Mouse (Mus musculus): Measurements from ENCODE around the gene Actrt3. TPM values are rescaled to one million over a fixed set of nuclear protein-coding genes. Genes with fewer than 3 reads are reported as not detected.

Actrt3 gene
- total RNA-seq (2021), result 1 to 10 TPM; 1.7 TPM
- long read RNA-seq, partial matches to known transcripts, result 0 of 2 reads
- long read RNA-seq, other reads (novel, unspliced or antisense), result 0 of 2 reads

DNA sequence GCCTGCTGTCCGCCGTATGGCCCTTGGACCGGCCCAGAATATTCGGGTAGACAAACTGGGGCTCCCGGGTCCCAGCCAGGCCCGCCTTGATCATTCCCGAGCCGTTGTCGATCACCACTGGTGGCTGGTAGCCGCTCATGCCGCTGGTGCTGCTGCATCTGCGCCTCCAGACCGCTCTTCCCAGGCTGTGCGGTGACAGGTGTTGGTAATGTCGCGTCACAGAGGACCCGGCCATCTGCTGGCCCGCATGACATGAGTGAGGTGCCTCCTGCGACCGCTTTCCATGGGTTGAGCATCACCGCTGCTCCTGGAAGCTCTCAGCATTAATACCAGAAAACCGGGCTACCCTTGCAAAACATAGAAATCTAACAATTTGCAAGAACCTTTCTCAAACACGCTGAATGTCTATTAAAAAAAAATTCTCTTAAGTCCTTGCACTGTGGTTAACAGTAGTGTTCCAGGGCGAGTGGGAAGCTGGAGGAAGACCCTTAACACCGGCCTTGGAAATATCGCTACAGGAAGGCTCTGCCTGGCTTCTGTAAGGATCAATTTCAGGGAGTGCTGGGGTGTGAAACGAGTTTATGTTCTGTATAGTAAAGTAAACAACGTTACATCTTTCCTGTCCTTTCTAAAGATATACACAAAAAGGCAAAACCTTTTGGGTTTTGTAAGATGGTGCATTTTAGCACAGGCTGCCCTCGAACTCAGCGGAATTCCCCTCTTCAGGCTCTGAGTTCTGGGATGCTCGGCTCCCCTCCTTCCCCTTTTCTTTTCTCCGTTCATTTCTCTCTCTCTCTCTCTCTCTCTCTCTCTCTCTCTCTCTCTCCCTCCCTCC is at the start of gene Actrt3:
Gene Actrt3 (minus strand): TSS at position 229 of the 835 bp plus-strand sequence.
- peak; percentile 30 to 63 for DNase-seq (ENCODE audit: low spot score in 2 of 2)

DNA sequence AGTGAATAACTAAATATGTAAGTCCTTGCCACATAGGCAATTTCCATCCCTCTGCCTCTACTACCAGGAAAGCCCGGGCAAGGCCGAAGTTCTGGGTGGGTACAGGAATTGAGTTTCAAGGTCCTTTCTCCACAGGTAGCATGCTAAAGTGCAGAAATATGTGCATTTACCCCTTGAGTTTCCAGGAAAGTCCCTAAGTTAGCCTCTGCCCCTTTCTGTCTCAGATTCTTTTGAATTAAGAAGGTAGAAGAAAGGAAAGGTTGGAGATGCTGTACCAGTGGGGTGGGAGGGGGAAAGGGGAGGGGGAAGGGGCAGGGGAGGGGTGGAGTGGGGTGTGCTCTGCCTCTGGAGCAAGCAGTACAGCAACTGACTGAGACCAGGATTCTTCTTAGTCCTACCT is 48.7 kb upstream of the Actrt3 start:
- no peak for DNase-seq (ENCODE audit: low spot score in 2 of 2)

DNA sequence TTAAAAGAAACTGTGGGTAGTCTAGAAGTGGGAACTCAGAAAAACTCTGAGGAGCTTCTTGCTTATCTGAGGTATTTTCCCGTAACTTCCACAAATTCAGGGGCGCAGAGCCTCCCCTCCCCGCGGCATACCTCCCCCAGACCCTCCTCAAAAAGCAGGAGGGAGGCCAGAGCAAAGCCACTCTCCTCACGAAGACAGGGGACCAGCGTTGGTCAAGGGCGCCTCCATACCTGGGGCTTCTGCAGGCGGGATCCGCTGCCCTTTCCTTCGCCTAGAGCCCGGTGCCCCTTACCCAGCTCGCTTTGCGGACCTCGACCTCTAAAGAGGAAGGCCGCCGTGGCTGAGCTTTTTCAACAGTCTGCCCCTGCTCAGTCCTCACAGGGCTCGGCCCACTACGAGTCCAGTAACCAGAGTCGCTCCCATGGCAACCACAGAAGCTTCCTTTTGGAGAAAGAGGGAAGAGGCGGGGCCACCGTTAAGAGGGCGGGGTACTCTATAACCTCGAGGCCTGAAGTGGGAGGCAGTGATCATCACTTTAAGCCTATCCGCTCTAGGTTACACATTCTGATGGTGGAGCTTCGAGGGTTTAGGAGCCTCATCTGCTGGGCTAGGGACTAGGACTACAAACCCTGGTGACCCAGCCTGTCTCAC is 47.8 kb upstream of the Actrt3 start, which contains the start of gene Lrrc34:
Gene Lrrc34 (minus strand): TSS at position 430 of the 651 bp plus-strand sequence.
- peak; percentile 17 to 37 for DNase-seq (ENCODE audit: low spot score in 2 of 2)

GRCm38 (mm10) chr3:30646761-30647160 is 47.0 kb upstream of the Actrt3 start:
- no peak for DNase-seq (ENCODE audit: low spot score in 2 of 2)

GRCm38 (mm10) chr3:30644207-30644606 is 44.5 kb upstream of the Actrt3 start, which contains the start of gene Lrriq4:
Lrriq4 (plus strand) TSS chr3:30644507.
- DNase-seq (ENCODE audit: low spot score in 2 of 2), result no peak

DNA sequence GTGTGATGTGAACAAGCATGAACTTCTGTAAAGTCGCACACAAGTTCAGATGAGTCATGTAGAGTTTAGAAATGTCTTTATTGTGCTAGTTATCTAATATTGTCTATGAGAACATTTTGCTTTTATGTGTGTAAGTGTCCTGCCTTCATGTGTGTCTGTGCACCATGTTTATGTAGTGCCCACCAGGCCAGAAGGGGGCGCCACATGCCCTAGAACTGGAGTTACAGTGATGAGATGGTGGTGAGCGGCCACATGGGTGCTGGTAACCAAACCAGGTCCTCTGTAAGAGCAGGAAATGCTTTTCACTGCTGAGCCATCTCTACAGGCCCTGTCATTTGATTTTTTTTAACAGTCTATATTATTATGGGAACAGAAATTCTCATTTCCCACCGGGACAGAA is 35.9 kb upstream of the Actrt3 start:
- no peak for DNase-seq (ENCODE audit: low spot score in 2 of 2)

GRCm38 (mm10) chr3:30633681-30634080 is 33.9 kb upstream of the Actrt3 start:
- DNase-seq (ENCODE audit: low spot score in 2 of 2), result no peak

- no peak for DNase-seq (ENCODE audit: low spot score in 2 of 2)
Observed at GRCm38 (mm10) chr3:30620132-30620531, 20.4 kb upstream of the Actrt3 start.

DNA sequence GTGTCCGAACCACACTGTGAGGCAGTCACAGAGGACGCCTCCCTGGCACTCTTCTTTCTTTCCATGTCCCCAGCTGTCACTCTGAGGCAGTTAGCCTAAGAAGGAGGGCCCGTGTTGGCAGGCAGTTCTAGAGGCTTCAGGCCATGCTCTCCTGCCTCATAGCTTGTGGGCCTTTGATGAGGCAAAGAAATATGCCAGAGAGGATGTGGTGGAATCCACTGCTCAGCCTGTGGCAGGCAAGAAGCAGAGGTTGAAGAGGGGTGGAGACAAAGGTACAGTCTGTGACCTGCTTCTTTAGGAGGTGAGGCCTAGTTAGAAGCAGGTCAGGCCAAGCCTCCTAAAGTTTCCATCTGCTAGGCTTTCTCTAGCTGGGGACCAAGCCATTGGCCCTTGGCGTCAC is 11.2 kb upstream of the Actrt3 start:
- DNase-seq (ENCODE audit: low spot score in 2 of 2), result no peak

DNA sequence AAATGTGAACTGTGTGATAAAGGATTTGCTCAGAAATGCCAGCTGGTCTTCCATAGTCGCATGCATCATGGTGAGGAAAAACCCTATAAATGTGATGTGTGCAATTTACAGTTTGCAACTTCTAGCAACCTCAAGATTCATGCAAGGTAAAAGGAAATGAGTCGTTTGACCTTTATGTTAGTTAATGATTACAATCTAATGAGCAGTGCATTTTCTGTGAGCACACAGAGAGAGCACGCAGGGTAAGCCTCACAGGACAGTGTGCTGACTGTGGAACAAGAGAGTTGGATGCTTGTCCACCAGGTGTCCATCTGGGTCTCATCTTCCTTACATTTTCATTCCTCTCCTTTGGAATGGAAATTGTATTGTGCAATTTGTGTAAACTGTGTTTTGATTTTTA is 9.3 kb upstream of the Actrt3 start:
- no peak for DNase-seq (ENCODE audit: low spot score in 2 of 2)

- DNase-seq (ENCODE audit: low spot score in 2 of 2), result no peak
Observed at GRCm38 (mm10) chr3:30603256-30603655, 3.5 kb upstream of the Actrt3 start.

GRCm38 (mm10) chr3:30602740-30603098 is 3.0 kb upstream of the Actrt3 start:
- DNase-seq (ENCODE audit: low spot score in 2 of 2), result no peak

GRCm38 (mm10) chr3:30602065-30602739 is 2.5 kb upstream of the Actrt3 start, which contains the start of gene Mynn:
Mynn (plus strand) TSS chr3:30602065.
- DNase-seq (ENCODE audit: low spot score in 2 of 2), result peak; percentile 97

- DNase-seq (ENCODE audit: low spot score in 2 of 2), result no peak
Observed at GRCm38 (mm10) chr3:30601610-30602064, 1.9 kb upstream of the Actrt3 start.

DNA sequence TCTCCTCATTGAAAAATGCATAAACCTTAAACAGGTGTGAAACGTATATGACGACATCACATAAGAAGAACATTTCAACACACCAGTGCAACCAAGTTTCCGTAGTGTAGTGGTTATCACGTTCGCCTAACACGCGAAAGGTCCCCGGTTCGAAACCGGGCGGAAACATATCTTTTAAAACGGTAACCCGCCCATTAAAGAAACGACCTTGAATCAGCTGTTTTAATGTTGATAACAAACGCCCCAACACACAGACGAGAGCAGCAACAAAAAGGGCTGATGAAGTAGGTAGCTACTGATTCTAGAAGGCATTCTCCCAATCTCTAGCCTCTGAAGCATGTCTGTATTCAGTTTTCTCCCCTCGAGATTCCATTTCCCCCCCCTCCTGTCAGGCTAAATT is 1.4 kb upstream of the Actrt3 start:
- DNase-seq (ENCODE audit: low spot score in 2 of 2), result peak; percentile 74 to 84

DNA sequence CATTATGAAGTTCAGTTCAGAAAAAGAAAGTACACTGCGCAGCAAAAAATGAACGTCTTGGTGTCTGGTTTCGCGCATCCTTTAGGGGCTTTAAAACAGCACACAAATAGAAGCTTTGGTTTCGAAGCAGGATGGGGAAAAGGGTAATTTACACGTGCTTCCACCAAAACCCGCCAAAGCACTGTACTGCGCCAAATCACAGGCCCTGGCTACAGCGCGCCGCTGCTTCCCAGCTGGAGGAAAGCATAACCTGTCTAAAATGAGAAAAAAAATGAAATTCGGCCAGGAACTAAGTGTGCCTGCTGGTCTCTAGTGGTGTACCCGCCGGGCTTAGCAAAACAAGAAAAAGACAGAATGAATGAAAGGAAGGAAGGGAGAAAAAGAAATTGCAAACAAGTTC is 978 bp upstream of the Actrt3 start:
- peak; percentile 23 to 57 for DNase-seq (ENCODE audit: low spot score in 2 of 2)

GRCm38 (mm10) chr3:30597271-30597670 is 2.5 kb downstream of the Actrt3 start:
- DNase-seq (ENCODE audit: low spot score in 2 of 2), result no peak

- peak; percentile 24 to 55 for DNase-seq (ENCODE audit: low spot score in 2 of 2)
Observed at GRCm38 (mm10) chr3:30595111-30595832, 4.5 kb downstream of the Actrt3 start.

DNA sequence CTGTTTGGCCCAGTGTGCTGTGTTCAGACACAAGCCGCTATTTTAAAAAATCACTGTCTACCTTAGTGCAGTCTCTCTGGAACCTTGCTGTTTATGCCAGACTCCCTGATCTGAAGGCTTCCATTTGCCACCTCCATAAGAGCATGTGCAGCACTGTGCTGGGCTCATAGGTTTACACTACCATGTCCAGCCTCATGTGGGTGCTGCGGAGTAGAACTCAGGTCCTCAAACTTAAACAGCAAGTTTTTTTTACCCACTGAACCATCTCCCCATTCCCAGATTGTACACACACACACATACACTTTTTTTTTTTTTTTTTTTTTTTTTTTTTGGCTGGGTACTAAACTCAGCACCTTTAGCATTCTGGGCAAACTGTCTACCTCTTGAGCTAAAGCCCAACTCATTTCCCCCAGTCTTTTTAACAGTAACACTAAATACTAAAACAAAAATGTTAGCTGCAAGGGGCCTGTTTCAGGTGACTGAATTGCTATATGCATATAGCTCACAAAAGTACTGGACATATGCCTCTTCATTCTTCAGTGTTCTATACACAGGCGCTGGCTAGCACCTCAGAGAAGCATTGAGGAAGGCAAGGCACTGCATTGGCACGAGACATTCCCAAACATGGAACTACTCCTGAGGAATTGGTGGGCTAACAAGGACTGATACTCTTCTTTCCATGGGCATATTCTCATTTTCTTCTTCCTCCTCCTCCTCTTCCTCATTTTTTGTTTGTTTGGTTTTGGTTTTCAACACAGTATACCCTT is 5.8 kb downstream of the Actrt3 start:
- DNase-seq (ENCODE audit: low spot score in 2 of 2), result no peak

- DNase-seq (ENCODE audit: low spot score in 2 of 2), result no peak
Observed at GRCm38 (mm10) chr3:30592418-30592853, 7.3 kb downstream of the Actrt3 start.
